Mouse (Mus musculus) urinary bladder, postnatal 14 days (tissue): Measurements from ENCODE around the gene Pabpc1l.

ENCODE experiments used
- DNase-seq: peaks from one replicate; pipeline ENCODE4 v3.0.0; 2021; ENCODE audit warnings: low spot score

Gene Pabpc1l

GRCm38 (mm10) chr2:164025150-164025549, at the start of gene Pabpc1l:
Pabpc1l (plus strand) TSS chr2:164025450.
- no peak for DNase-seq

- DNase-seq = no peak
Observed at GRCm38 (mm10) chr2:163976448-163976847, 48.8 kb upstream of the Pabpc1l start.

GRCm38 (mm10) chr2:163987233-163987632, 38.0 kb upstream of the Pabpc1l start:
- no peak for DNase-seq

- DNase-seq = no peak
Observed at GRCm38 (mm10) chr2:163992871-163993270, 32.4 kb upstream of the Pabpc1l start.

GRCm38 (mm10) chr2:163994654-163994976, 30.6 kb upstream of the Pabpc1l start, which contains the start of gene Ywhab:
Ywhab (plus strand) TSS chr2:163994960.
- DNase-seq = peak; percentile 96

GRCm38 (mm10) chr2:163994977-163995862, 30.0 kb upstream of the Pabpc1l start:
- peak; percentile 63 for DNase-seq

GRCm38 (mm10) chr2:163996275-163996674, 29.0 kb upstream of the Pabpc1l start:
- DNase-seq = no peak

- DNase-seq = no peak
Observed at GRCm38 (mm10) chr2:163996899-163997298, 28.4 kb upstream of the Pabpc1l start.

- DNase-seq = no peak
Observed at GRCm38 (mm10) chr2:163998981-163999380, 26.3 kb upstream of the Pabpc1l start.

GRCm38 (mm10) chr2:164002637-164003036, 22.6 kb upstream of the Pabpc1l start:
- DNase-seq = no peak

GRCm38 (mm10) chr2:164004503-164004902, 20.7 kb upstream of the Pabpc1l start:
- DNase-seq = no peak

- peak; percentile 57 for DNase-seq
Observed at GRCm38 (mm10) chr2:164006932-164007331, 18.3 kb upstream of the Pabpc1l start.

- no peak for DNase-seq
Observed at GRCm38 (mm10) chr2:164007547-164007946, 17.7 kb upstream of the Pabpc1l start.

- no peak for DNase-seq
Observed at GRCm38 (mm10) chr2:164007987-164008545, 17.2 kb upstream of the Pabpc1l start.

GRCm38 (mm10) chr2:164009227-164009626, 16.0 kb upstream of the Pabpc1l start:
- no peak for DNase-seq

GRCm38 (mm10) chr2:164010496-164010895, 14.8 kb upstream of the Pabpc1l start:
- DNase-seq = no peak

- no peak for DNase-seq
Observed at GRCm38 (mm10) chr2:164010944-164011343, 14.3 kb upstream of the Pabpc1l start.

- no peak for DNase-seq
Observed at GRCm38 (mm10) chr2:164015304-164015703, 9.9 kb upstream of the Pabpc1l start.

GRCm38 (mm10) chr2:164018910-164019309, 6.3 kb upstream of the Pabpc1l start:
- DNase-seq = no peak

- DNase-seq = no peak
Observed at GRCm38 (mm10) chr2:164019943-164020342, 5.3 kb upstream of the Pabpc1l start.

- DNase-seq = no peak
Observed at GRCm38 (mm10) chr2:164022104-164022503, 3.1 kb upstream of the Pabpc1l start.

GRCm38 (mm10) chr2:164031147-164031546, 5.9 kb downstream of the Pabpc1l start:
- no peak for DNase-seq

- no peak for DNase-seq
Observed at GRCm38 (mm10) chr2:164032973-164033372, 7.7 kb downstream of the Pabpc1l start.
